Mouse (Mus musculus): Measurements from ENCODE around the gene Lime1. TPM values are rescaled to one million over a fixed set of nuclear protein-coding genes. Genes with fewer than 3 reads are reported as not detected.

Lime1 gene
- polyA plus RNA-seq, 1 experiment from 2014 or later: 45.0 TPM

Other genes starting within 250 kb of the Lime1 start
- 50.0 and 53.9 TPM in 2 replicates for gene Kcnq2, start 244.8 kb upstream of the Lime1 start, polyA plus RNA-seq (2015; fragmentation: Nextera tagmentation; extraction: Ambion mirVana)
- 6.4 and 6.7 TPM in 2 replicates for gene Eef1a2, start 223.1 kb upstream of the Lime1 start, polyA plus RNA-seq (2015; fragmentation: Nextera tagmentation; extraction: Ambion mirVana)
- 444 TPM in 2 replicates for gene Ppdpf, start 192.8 kb upstream of the Lime1 start, polyA plus RNA-seq (2015; fragmentation: Nextera tagmentation; extraction: Ambion mirVana)
- gene Ptk6, start 177.3 kb upstream of the Lime1 start, polyA plus RNA-seq (2015; fragmentation: Nextera tagmentation; extraction: Ambion mirVana): not detected in 2 replicates
- 0.19 and 0.25 TPM in 2 replicates for gene Srms, start 166.9 kb upstream of the Lime1 start, polyA plus RNA-seq (2015; fragmentation: Nextera tagmentation; extraction: Ambion mirVana)
- 0.19 TPM in 1 of 2 replicates, not detected in the other for gene Fndc11, start 160.1 kb upstream of the Lime1 start, polyA plus RNA-seq (2015; fragmentation: Nextera tagmentation; extraction: Ambion mirVana)
- 0.38 and 0.48 TPM in 2 replicates for gene Helz2, start 138.1 kb upstream of the Lime1 start, polyA plus RNA-seq (2015; fragmentation: Nextera tagmentation; extraction: Ambion mirVana)
- gene Gmeb2, start 92.0 kb upstream of the Lime1 start, polyA plus RNA-seq (2015; fragmentation: Nextera tagmentation; extraction: Ambion mirVana): 17.2 and 17.8 TPM in 2 replicates
- gene Stmn3, start 65.6 kb upstream of the Lime1 start, polyA plus RNA-seq (2015; fragmentation: Nextera tagmentation; extraction: Ambion mirVana): 1,135 and 1,161 TPM in 2 replicates
- gene Rtel1, start 60.3 kb upstream of the Lime1 start, polyA plus RNA-seq (2015; fragmentation: Nextera tagmentation; extraction: Ambion mirVana): 34.6 and 35.1 TPM in 2 replicates
- gene Zgpat, start 15.2 kb upstream of the Lime1 start, polyA plus RNA-seq (2015; fragmentation: Nextera tagmentation; extraction: Ambion mirVana): 69.2 and 69.8 TPM in 2 replicates
- gene Arfrp1, start 14.7 kb upstream of the Lime1 start, polyA plus RNA-seq (2015; fragmentation: Nextera tagmentation; extraction: Ambion mirVana): 87.8 and 88.4 TPM in 2 replicates
- gene Zbtb46, start 79.3 kb downstream of the Lime1 start, polyA plus RNA-seq (2015; fragmentation: Nextera tagmentation; extraction: Ambion mirVana): 22.4 and 23.5 TPM in 2 replicates
- gene Abhd16b, start 113.1 kb downstream of the Lime1 start, polyA plus RNA-seq (2015; fragmentation: Nextera tagmentation; extraction: Ambion mirVana): 0.10 TPM in 1 of 2 replicates, not detected in the other
- gene Tpd52l2, start 117.1 kb downstream of the Lime1 start, polyA plus RNA-seq (2015; fragmentation: Nextera tagmentation; extraction: Ambion mirVana): 116 and 121 TPM in 2 replicates
- gene Dnajc5, start 140.4 kb downstream of the Lime1 start, polyA plus RNA-seq (2015; fragmentation: Nextera tagmentation; extraction: Ambion mirVana): 206 and 217 TPM in 2 replicates
- 61.3 and 67.1 TPM in 2 replicates for gene Uckl1, start 204.8 kb downstream of the Lime1 start, polyA plus RNA-seq (2015; fragmentation: Nextera tagmentation; extraction: Ambion mirVana)
- gene Prpf6, start 211.8 kb downstream of the Lime1 start, polyA plus RNA-seq (2015; fragmentation: Nextera tagmentation; extraction: Ambion mirVana): 63.7 and 67.7 TPM in 2 replicates
- 68.0 and 74.1 TPM in 2 replicates for gene Zfp512b, start 212.7 kb downstream of the Lime1 start, polyA plus RNA-seq (2015; fragmentation: Nextera tagmentation; extraction: Ambion mirVana)
- 169 and 175 TPM in 2 replicates for gene Samd10, start 219.1 kb downstream of the Lime1 start, polyA plus RNA-seq (2015; fragmentation: Nextera tagmentation; extraction: Ambion mirVana)

All from hindbrain, embryonic 13.5 days (tissue).